Mouse (Mus musculus) large intestine, adult 2 months (tissue): ENCODE measurements around the gene Klf15. TPM values are rescaled to one million over a fixed set of nuclear protein-coding genes. Genes with fewer than 3 reads are reported as not detected.

Experiments
- DNase-seq: peaks from one replicate; pipeline ENCODE4 v3.0.0-alpha.2; 2012; ENCODE audit warnings: low read depth, low spot score
- WGBS: fragments of 180-500 bp; shearing (Covaris S2); methylation state at CpG from one replicate; pipeline ENCODE4 v1.1.7; 2018; 5-methylcytosine and 5-hydroxymethylcytosine counted together
- polyA plus RNA-seq: library from polyadenylated mRNA; depleted of rRNA; stranded (reverse); fragments of >200 nt; gene quantifications from 2 replicates; pipeline ENCODE4 v1.2.3, GENCODE M21; 2012

Klf15 gene
- polyA plus RNA-seq, 1 experiment: 5.4 TPM

GRCm38 (mm10) chr6:90463228-90463862, 969 bp downstream of the Klf15 start:
- WGBS: under 1% methylated on average over 31 of the region's 31 CpGs
- DNase-seq: no peak

- no peak for DNase-seq
- 53% methylated on average over 7 of the region's 7 CpGs for WGBS
Measured at GRCm38 (mm10) chr6:90463890-90464421, 1.6 kb downstream of the Klf15 start.

- DNase-seq: no peak
- WGBS: 91% methylated on average over 11 of the region's 11 CpGs
Measured at GRCm38 (mm10) chr6:90465028-90465640, 2.8 kb downstream of the Klf15 start.

DNA sequence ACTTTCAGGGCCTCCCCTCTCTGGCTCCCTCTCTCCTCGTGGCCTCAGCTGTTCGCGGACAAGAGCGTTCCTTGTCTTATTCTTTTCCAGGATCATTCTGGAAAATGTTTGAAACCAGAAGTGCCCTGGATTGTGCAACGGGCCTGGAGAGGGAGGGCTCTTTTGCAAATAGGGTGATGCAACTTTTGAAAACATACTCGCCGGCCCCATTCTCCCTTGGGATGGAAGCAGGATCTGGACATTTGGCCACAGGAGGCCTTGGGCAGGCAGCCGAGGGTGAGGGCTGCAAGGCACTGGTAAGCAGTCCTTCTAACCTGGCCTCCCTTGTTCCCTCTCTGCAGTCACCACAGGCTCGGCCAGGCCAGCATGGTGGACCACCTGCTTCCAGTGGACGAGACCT, 3.7 kb downstream of the Klf15 start:
- 72% methylated on average over 10 of the region's 10 CpGs for WGBS
- DNase-seq: no peak

- 88% methylated on average over 12 of the region's 12 CpGs for WGBS
- DNase-seq: no peak
Measured at GRCm38 (mm10) chr6:90466847-90467410, 4.6 kb downstream of the Klf15 start.

DNA sequence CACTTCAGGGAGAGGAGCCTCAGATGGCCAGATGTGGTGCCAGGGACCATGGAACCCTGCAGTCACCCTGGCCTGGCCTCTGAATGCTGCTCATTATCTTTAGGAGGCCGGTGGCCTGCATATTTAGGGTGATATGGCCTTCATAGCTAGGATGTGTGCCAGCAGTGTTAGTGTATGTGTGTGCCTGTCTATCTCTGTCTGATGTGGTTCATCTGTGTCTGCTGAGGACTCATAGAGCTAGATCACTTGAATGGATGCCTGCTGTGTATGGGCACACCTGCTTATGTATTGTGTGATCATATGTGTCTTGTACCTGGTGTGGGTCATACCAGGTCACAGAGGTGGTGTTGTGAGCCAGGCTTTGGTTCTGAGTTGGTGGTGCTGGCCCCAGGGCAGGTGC, 5.8 kb downstream of the Klf15 start:
- DNase-seq: no peak
- WGBS: 72% methylated on average over 1 of the region's 1 CpGs

GRCm38 (mm10) chr6:90469041-90469440, 6.7 kb downstream of the Klf15 start:
- 82% methylated on average over 6 of the region's 6 CpGs for WGBS
- no peak for DNase-seq

GRCm38 (mm10) chr6:90470255-90470654, 7.9 kb downstream of the Klf15 start:
- WGBS: 81% methylated on average over 2 of the region's 2 CpGs
- DNase-seq: no peak

GRCm38 (mm10) chr6:90470947-90471541, 8.7 kb downstream of the Klf15 start:
- 59% methylated on average over 12 of the region's 12 CpGs for WGBS
- no peak for DNase-seq

GRCm38 (mm10) chr6:90472079-90472478, 9.7 kb downstream of the Klf15 start:
- DNase-seq: no peak
- WGBS: 70% methylated on average over 4 of the region's 4 CpGs

DNA sequence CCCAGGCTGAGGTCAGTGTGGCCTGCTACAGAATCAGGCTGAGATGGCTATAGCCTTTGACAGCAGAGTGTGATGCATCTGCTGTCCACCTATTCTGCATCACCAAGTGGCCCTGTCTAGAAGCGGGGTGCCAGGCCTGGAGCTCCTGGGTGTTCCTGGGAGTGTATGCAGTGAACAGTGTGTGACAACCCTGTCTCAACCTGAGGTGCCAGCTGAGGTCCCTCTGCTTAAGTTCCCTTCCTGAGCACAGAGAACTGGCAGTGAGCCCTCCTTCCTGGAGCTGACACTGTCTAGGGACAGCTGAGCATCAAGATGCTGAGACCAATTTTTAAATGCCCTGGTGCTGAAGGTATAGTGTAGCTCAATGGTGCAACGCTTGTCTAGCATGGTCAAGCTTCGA, 10.3 kb downstream of the Klf15 start:
- no peak for DNase-seq
- WGBS: 94% methylated on average over 3 of the region's 3 CpGs

DNA sequence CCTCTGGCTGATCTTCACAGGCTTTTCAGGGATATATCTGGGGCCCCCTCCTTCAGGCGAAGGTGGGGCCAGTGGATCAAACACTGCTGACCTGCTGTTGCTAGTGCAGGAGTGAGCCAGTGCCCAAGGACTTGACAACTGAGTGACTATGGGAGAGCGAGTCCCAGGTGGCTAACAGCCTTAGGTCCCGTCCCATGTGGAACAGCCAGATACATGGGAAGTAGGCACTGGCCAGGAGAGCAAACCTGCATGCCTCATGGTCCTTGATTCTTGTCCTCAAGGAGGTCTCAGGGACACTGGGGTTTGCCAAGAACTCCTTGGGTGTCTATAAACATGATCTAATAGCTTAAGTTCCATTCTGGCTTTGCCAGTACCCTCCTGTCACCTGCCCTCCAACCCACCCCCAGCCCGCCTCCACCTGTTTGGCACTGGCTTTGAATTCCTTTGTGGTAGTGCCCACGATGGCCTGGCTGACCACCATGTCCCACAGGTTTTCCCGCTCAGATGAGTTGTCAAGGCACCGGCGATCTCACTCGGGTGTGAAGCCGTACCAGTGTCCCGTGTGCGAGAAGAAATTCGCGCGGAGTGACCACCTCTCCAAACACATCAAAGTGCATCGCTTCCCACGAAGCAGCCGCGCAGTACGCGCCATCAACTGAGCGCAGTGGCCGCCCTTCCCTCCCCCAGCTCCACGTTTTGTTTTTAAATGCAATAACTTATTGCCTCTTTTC, 11.4 kb downstream of the Klf15 start:
- DNase-seq: no peak
- WGBS: 96% methylated on average over 24 of the region's 24 CpGs

DNA sequence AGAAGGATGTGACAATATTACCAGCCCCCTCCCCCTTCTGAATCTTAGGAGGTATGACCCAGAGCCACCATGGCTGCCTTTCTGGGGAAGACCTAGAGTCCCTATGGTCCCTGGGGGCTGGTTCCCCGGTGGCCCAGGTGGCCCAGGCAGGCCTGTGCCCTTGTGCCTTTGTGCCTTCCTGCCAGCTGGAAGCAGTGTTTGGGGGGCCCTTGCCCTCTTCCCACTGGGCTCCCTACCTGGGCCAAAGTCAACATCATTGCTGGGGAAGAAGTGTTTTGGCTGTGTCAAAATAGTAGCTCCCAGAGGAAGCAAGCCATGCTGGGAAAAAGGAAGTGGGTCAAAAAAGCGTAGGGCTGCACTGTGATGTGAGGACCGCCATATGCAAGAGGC, 12.0 kb downstream of the Klf15 start:
- DNase-seq: no peak
- 92% methylated on average over 3 of the region's 3 CpGs for WGBS

DNA sequence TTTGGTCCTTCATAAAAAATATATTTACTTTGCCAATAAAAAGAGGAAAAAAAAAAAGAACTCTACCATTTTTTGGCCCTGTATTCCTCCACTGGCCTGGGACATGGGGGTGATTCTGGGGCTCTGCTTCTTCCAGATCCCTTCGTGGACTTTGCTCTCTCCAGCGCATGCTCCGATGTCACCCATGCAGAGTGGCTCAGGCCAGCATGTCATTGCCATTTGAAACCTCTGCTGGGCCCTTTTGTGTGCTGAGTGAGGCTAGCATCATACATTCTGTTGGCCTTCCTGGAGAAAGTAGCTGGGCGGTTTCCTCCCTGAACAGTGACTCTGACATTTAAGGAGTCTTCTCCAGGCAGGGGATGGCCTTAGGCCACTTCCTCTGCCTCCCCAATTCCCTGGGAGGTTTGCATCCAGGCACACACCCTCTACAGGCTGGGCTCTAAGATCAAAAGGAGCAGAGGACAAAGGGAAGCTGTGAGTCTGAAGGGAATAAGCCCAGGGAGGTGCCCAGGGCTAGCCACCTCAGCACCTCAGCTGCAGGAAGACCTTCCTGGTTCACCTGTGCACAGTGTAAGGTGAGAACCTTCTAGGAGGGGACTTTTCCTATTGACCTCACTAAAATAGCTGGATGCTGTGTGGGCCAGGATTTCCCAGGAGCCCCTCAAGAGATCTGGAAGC, 12.9 kb downstream of the Klf15 start:
- DNase-seq: no peak
- WGBS: 61% methylated on average over 4 of the region's 4 CpGs

GRCm38 (mm10) chr6:90475854-90476212, 13.5 kb downstream of the Klf15 start:
- DNase-seq: no peak

GRCm38 (mm10) chr6:90476941-90477518, 14.7 kb downstream of the Klf15 start:
- 50% methylated on average over 14 of the region's 14 CpGs for WGBS
- DNase-seq: no peak

More at GRCm38 (mm10) chr6:90475854-90476212, 13.5 kb downstream of the Klf15 start:
- WGBS: 80% methylated on average over 3 of the region's 3 CpGs

DNA sequence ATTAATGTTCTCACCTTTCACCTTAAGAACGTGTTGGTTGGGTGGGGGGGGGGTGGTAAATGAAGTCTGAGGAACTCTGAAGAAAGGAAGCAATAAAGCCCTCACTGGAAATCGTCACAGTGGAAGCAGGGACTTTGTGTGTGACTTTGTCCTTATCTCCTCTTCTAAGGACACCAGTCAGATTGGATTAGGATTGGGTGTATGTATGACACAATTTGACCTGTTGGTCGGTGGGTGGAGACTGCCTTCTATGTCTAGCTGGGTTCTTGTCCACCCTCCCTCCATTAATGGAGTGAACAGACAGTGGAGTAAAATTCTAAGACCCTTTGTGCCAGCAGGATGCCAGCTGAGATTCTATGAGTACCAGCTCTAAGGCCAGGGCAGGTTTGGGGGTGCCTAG, 21.9 kb downstream of the Klf15 start:
- no peak for DNase-seq
- WGBS: 47% methylated on average over 3 of the region's 3 CpGs

DNA sequence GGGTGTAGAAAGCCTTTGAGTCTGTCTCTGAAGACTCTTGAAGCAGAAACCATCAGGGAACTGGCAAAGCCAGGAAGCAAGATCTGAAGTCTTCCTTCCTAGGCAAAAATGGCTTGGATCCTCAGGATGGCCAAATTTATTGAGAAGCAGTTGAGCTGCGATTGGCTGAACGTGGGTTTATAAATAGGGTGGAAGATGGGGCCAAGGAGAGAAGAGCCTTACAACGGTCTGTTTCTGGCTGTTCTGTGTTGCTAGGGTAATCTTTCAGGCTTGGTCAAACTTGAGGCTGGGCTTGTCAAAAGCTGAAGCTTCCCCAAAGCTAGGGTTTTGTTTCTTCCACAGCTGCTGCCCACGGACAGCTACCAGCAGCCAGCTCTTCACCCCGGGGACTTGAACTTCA, 22.5 kb downstream of the Klf15 start:
- no peak for DNase-seq
- WGBS: 61% methylated on average over 5 of the region's 5 CpGs

- DNase-seq: no peak
- 63% methylated on average over 12 of the region's 12 CpGs for WGBS
Measured at GRCm38 (mm10) chr6:90486176-90486921, 24.0 kb downstream of the Klf15 start, which contains the start of gene Aldh1l1. Gene Aldh1l1 (plus strand): TSS chr6:90486427.
